Mouse (Mus musculus) cerebellum, postnatal 10 days (tissue): ENCODE measurements around the gene BC049730.
"Not testable (repeated sequence)": the region's sequence is repeated elsewhere in the genome, so short reads cannot be mapped to it uniquely, and the experiment has no call there.

Experiments
- DNase-seq, 2 experiments: peaks; one replicate each; pipeline ENCODE4 v3.0.0; 2021; ENCODE audit warnings: mixed read lengths in 2 of 2

BC049730 gene

GRCm38 (mm10) chr7:24708832-24709292, at the start of gene BC049730:
Gene BC049730, plus strand, starts transcription at chr7:24709242.
- DNase-seq: no peak

GRCm38 (mm10) chr7:24659737-24660357, 49.2 kb upstream of the BC049730 start:
- DNase-seq: no peak

GRCm38 (mm10) chr7:24661118-24661904, 47.7 kb upstream of the BC049730 start:
- DNase-seq: no peak

- DNase-seq: peak; percentile 83 to 89
Measured at GRCm38 (mm10) chr7:24662575-24662974, 46.5 kb upstream of the BC049730 start.

GRCm38 (mm10) chr7:24664301-24664700, 44.7 kb upstream of the BC049730 start:
- DNase-seq: no peak

GRCm38 (mm10) chr7:24664959-24665358, 44.1 kb upstream of the BC049730 start:
- DNase-seq: no peak

- DNase-seq: no peak
Measured at GRCm38 (mm10) chr7:24671944-24672439, 37.0 kb upstream of the BC049730 start.

GRCm38 (mm10) chr7:24676575-24676974, 32.5 kb upstream of the BC049730 start, which contains the start of gene Tex101:
Gene Tex101, minus strand, starts transcription at chr7:24676675.
- no peak for DNase-seq

GRCm38 (mm10) chr7:24684121-24684520, 24.9 kb upstream of the BC049730 start:
- DNase-seq: peak in 1 of 2 experiments; percentile 18

GRCm38 (mm10) chr7:24687519-24687918, 21.5 kb upstream of the BC049730 start:
- DNase-seq: not testable (repeated sequence)

GRCm38 (mm10) chr7:24692693-24693092, 16.3 kb upstream of the BC049730 start:
- DNase-seq: not testable (repeated sequence)

- DNase-seq: not testable (repeated sequence)
Measured at GRCm38 (mm10) chr7:24697891-24698290, 11.2 kb upstream of the BC049730 start.

- not testable (repeated sequence) for DNase-seq
Measured at GRCm38 (mm10) chr7:24702841-24703240, 6.2 kb upstream of the BC049730 start.

GRCm38 (mm10) chr7:24715039-24715438, 6.0 kb downstream of the BC049730 start:
- DNase-seq: no peak

- not testable (repeated sequence) for DNase-seq
Measured at GRCm38 (mm10) chr7:24726808-24727207, 17.8 kb downstream of the BC049730 start, which contains the start of gene Gm4763. Gene Gm4763, minus strand, starts transcription at chr7:24726908.

- DNase-seq: peak; percentile 44 to 60
Measured at GRCm38 (mm10) chr7:24735970-24736670, 27.1 kb downstream of the BC049730 start.

- DNase-seq: peak; percentile 23 to 35
Measured at GRCm38 (mm10) chr7:24750695-24751094, 41.7 kb downstream of the BC049730 start.

GRCm38 (mm10) chr7:24751610-24752009, 42.6 kb downstream of the BC049730 start:
- no peak for DNase-seq

- DNase-seq: no peak
Measured at GRCm38 (mm10) chr7:24753476-24753875, 44.4 kb downstream of the BC049730 start.

- no peak for DNase-seq
Measured at GRCm38 (mm10) chr7:24758520-24758919, 49.5 kb downstream of the BC049730 start.

- no peak for DNase-seq
Measured at GRCm38 (mm10) chr7:24760211-24760610, 51.2 kb downstream of the BC049730 start, which contains the start of gene Cd177. Gene Cd177, minus strand, starts transcription at chr7:24760311.

- no peak for DNase-seq
Measured at GRCm38 (mm10) chr7:24761161-24761560, 52.1 kb downstream of the BC049730 start.

GRCm38 (mm10) chr7:24762574-24762973, 53.5 kb downstream of the BC049730 start:
- no peak for DNase-seq
